Mouse (Mus musculus) liver, embryonic 14.5 days (tissue): Measurements from ENCODE around the gene Dctn2. TPM values are rescaled to one million over a fixed set of nuclear protein-coding genes. Genes with fewer than 3 reads are reported as not detected.
A peak's percentile ranks its signal among the peaks of the same experiment; 100 is the strongest.

Experiments used
- ATAC-seq: fragments of 200-750 bp; cut with Nextera tagmentation; 2 replicates; pipeline ENCODE4 v1.8.0; 2017; ENCODE audit warnings: moderate number of reproducible peaks, mild to moderate bottlenecking, moderate library complexity; ENCODE audit not compliant: insufficient read depth
- DNase-seq, 3 experiments: peaks; one replicate each; pipeline ENCODE4 v3.0.0-alpha.2; 2012 to 2013; ENCODE audit warnings: low read depth in 3 of 3, low spot score in 3 of 3
- H3K27ac ChIP-seq: fragments of 300-500 bp; sonication (generic); 2 replicates; pipeline ENCODE4 v1.5.1; 2014; ENCODE audit warnings: moderate library complexity, mild to moderate bottlenecking, control low read depth, inconsistent platforms
- H3K27me3 ChIP-seq: fragments of 300-500 bp; sonication (generic); 2 replicates; pipeline ENCODE4 v1.6.1; 2014; ENCODE audit warnings: mild to moderate bottlenecking, low read length, moderate library complexity; ENCODE audit not compliant: control insufficient read depth, insufficient read depth
- H3K36me3 ChIP-seq: fragments of 300-500 bp; sonication (generic); replicated peaks from 2 replicates; pipeline ENCODE4 v1.6.1; 2014; ENCODE audit warnings: low read depth; ENCODE audit not compliant: control insufficient read depth, insufficient read depth
- H3K4me1 ChIP-seq, 2 experiments: fragments of 200-500 bp in 1 of 2; fragments of 300-500 bp in 1 of 2; sonication (generic) in 1 of 2; replicated peaks; 2 replicates each; pipeline ENCODE4 v1.6.1; 2012 to 2014; ENCODE audit warnings: antibody characterized with exemption in 1 of 2, inconsistent platforms in 1 of 2, low read length in 1 of 2; ENCODE audit not compliant: control insufficient read depth in 2 of 2, insufficient read depth in 2 of 2
- H3K4me2 ChIP-seq: fragments of 300-500 bp; sonication (generic); 2 replicates; pipeline ENCODE4 v1.6.1; 2014; ENCODE audit warnings: low read depth, mild to moderate bottlenecking, control low read depth, moderate library complexity
- H3K4me3 ChIP-seq, 2 experiments: fragments of 200-500 bp in 1 of 2; fragments of 300-500 bp in 1 of 2; sonication (generic) in 1 of 2; 2 replicates each; pipeline ENCODE4 v1.5.1; 2012 to 2014; ENCODE audit warnings: low read depth in 2 of 2, low read length in 2 of 2, mild to moderate bottlenecking in 2 of 2, control low read depth in 1 of 2, inconsistent platforms in 1 of 2, moderate library complexity in 1 of 2; ENCODE audit not compliant: insufficient read depth in 1 of 2
- H3K9ac ChIP-seq: fragments of 300-500 bp; sonication (generic); replicated peaks from 2 replicates; pipeline ENCODE4 v1.6.1; 2014; ENCODE audit warnings: mild to moderate bottlenecking, control low read depth, moderate library complexity
- H3K9me3 ChIP-seq: fragments of 300-500 bp; sonication (generic); 2 replicates; pipeline ENCODE4 v1.6.1; 2016; ENCODE audit warnings: low read length, mixed read lengths; ENCODE audit not compliant: control insufficient read depth
- CTCF ChIP-seq: IDR thresholded peaks from 2 replicates; pipeline ENCODE4 v1.5.1; 2016; ENCODE audit warnings: antibody characterized with exemption, low read depth, control low read depth
- EP300 ChIP-seq: IDR thresholded peaks from 2 replicates; pipeline ENCODE4 v1.6.1; 2016; ENCODE audit warnings: antibody characterized with exemption, low read depth
- WGBS: fragments of 180-500 bp; shearing (Covaris S2); extraction: QIAGEN DNeasy Blood & Tissue Kit; methylation state at CpG from one replicate; pipeline ENCODE4 v1.1.7; 2014; ENCODE audit not compliant: insufficient replicate concordance; 5-methylcytosine and 5-hydroxymethylcytosine counted together
- polyA plus RNA-seq, 2 experiments: library from polyadenylated mRNA; depleted of rRNA in 1 of 2; stranded (reverse) in 1 of 2; unstranded in 1 of 2; fragments of >200 nt; fragmentation: Nextera tagmentation in 1 of 2; extraction: Ambion mirVana in 1 of 2; gene quantifications; 2 replicates each; pipeline versions ENCODE4 v1.2.1 to v1.2.3; 2012 to 2014

Gene Dctn2
- polyA plus RNA-seq, 2 experiments, result 58.7 to 59.2 TPM

DNA sequence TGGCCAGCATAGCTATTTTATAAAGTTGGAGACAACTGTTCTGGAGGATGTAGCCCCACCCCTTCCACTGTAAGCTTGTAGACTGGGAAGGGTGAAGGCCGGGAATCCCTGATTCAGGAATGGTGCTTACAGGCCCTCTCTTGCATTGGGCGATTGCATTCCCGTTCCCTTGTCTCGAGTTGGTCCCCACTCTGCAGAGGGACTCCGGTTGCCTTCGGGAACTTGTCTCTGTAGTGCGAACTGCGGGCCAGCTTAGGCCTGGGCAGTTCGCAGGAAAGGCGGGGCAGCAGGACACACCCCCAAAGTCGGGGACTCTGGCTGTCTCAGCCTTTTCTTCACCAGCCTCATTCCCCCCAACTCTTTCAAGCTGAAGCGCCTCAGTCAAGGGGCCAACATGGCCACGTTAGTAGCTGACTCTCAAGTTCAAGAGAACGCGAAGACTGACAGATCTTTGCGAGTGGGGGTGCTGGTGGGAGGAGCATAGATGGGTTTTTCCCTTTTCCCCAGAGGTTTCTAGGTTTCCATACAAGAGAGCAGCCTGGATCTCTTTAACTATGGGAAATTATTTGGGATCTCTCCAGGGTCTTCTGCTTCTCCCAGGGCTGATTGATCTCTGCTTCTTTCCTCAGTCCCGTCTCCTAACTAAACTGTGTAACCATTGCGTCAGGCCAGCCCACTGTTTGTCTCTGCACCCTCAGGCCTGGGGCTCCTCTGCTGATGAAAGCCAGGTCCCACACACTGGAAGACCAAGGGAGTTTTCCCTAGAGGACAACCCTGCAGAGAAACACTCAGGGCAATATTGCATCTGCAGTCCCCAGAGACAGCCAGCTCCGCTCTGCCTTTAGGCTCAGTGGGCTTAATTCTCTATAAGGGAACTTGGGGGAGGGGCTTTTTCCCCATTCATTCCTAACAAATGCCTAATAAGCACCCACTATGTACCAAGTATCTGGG, 25.0 kb downstream of the Dctn2 start:
- Histone ChIP-seq H3K9me3 (no peaks in the 10 kb centered on the region), H3K27ac (peak overlapping the region; percentile 98), H3K36me3 (peaks cover 47% of the 10 kb centered on the region), H3K27me3 (no peaks in the 10 kb centered on the region), H3K9ac (peak overlapping the region; percentile 94), H3K4me2 (peak overlapping the region; percentile 99), H3K4me3 (peak overlapping the region; percentile 78 to 91), H3K4me1 (peaks cover 19 to 37% of the 10 kb centered on the region in 2 experiments)
- TF ChIP-seq CTCF, result 0 out of 2 replicates have a peak, but pooled peaks have one; percentile 1
- TF ChIP-seq EP300, result no peak
- WGBS, result 2% methylated on average over 19 of the region's 19 CpGs
- DNase-seq, result peak in 1 of 3 experiments; percentile 68
- ATAC-seq, result peak; percentile 42

DNA sequence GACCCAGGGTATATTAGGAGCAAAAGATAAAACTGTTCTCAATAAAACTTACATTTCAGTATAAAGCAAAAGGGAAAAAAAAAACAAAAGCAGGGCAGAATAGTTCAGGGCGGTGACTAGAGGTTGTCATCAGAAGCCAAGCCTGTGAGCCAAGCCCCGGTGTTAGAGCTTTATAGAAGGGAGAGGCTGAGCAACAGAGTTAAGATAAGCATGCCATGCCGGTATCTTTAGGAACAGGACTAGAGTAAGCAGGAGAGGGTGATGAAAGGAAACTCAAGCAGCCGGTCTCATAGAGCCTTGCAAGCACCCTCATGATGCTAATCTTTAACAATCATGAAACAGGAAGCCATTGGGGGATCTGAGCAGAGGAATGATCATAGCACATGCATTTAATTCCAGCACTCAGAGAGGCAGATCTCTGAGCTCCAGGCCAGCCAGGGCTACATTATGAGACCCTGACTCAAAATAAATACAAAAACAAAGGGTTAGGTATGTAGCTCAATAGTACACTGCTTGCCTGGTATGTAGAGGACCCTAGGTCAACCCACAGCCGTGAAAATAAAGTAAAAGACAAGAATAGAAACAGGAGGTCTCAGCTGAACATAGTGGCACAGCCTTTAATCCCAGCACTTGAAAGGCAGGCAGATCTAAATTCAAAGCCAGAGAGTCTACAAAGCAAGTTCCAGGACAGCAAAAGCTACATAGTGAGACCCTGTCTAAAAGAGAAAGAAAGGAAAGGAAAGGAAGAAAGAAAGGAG, 25.9 kb downstream of the Dctn2 start:
- peak overlapping the region; percentile 98 for H3K27ac ChIP-seq
- H3K4me1 ChIP-seq, result peaks cover 19 to 32% of the 10 kb centered on the region in 2 experiments
- H3K27me3 ChIP-seq, result no peaks in the 10 kb centered on the region
- WGBS, result 5% methylated on average over 5 of the region's 5 CpGs
- H3K9ac ChIP-seq, result peak overlapping the region; percentile 94
- H3K36me3 ChIP-seq, result peaks cover 49% of the 10 kb centered on the region
- ATAC-seq, result peak; percentile 39
- DNase-seq, result peak; percentile 81 to 84 (median 83)
- H3K9me3 ChIP-seq, result no peaks in the 10 kb centered on the region
- peak overlapping the region; percentile 99 for H3K4me2 ChIP-seq
- peak overlapping the region; percentile 78 to 91 for H3K4me3 ChIP-seq
- peak; percentile 79 for TF ChIP-seq EP300
- no peak for TF ChIP-seq CTCF

DNA sequence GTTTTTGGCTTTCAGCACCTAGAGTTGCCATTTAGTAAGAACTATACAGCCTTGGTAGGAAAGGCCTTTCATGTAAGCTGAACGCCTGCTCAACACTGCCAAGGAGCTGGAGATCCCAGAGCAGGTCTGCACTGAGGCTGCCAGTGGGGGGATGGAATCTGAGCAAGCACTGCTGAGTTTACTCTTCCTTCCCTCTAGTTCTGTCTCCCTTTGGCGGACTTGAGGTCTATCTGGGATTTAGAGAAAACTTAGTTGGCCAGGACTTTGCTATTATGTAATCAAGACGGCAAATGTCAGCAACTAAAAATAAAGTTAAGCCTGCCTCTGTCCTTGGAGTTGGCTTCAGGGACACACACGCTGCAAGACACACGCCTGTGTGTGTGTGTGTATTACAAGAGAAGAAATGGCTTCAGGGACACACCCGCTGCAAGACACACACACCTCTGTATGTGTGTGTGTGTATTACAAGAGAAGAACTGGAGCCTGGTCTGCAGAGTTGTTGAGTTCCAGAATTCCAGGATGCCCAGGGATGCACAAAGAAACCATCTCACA, 26.9 kb downstream of the Dctn2 start:
- 71% methylated on average over 6 of the region's 6 CpGs for WGBS
- TF ChIP-seq CTCF (no peak), EP300 (no peak)
- peak overlapping the region; percentile 98 for H3K27ac ChIP-seq
- peak overlapping the region; percentile 94 for H3K9ac ChIP-seq
- peak overlapping the region; percentile 35 to 78; a peak in 3 of 4 replicates for H3K4me3 ChIP-seq
- ATAC-seq (no peak), DNase-seq (no peak)
- no peaks in the 10 kb centered on the region for H3K27me3 ChIP-seq
- no peaks in the 10 kb centered on the region for H3K9me3 ChIP-seq
- H3K4me2 ChIP-seq, result peak overlapping the region; percentile 99
- H3K4me1 ChIP-seq, result peaks cover 19 to 23% of the 10 kb centered on the region in 2 experiments
- peaks cover 59% of the 10 kb centered on the region for H3K36me3 ChIP-seq

DNA sequence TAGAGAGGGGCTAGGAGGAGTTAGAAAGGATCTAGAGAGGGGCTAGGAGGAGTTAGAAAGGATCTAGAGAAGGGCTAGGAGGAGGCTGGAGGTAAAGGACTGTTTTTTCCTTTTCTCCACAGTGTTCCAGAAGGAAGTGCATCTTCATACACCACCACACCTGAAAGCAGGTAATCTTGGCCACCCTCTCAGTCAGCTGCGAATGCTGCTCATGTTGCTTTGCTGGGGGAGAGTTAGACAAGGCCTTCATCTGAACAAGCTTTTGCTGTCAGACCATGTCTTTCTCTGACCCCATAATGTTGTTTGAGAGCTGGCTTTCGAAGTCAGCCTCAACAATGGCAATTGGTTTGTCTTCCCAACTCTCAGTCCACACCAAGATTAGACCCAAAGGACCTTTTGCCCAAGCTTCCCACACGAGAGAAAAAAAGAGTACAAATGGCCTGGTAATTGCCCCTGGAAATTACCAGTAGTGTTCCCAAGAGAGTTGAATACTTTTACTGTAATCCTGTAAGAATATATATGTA, 27.5 kb downstream of the Dctn2 start:
- Histone ChIP-seq H3K9me3 (no peaks in the 10 kb centered on the region), H3K36me3 (peaks cover 60% of the 10 kb centered on the region), H3K4me2 (peak overlapping the region; percentile 99), H3K9ac (peak overlapping the region; percentile 94), H3K27me3 (no peaks in the 10 kb centered on the region), H3K4me3 (peak overlapping the region in 1 of 2 experiments; percentile 78; a peak in 2 of 4 replicates), H3K27ac (peak overlapping the region; percentile 98), H3K4me1 (peaks cover 19 to 23% of the 10 kb centered on the region in 2 experiments)
- DNase-seq, result no peak
- TF ChIP-seq CTCF (no peak), EP300 (no peak)
- WGBS, result 76% methylated on average over 3 of the region's 3 CpGs
- no peak for ATAC-seq
